Mouse (Mus musculus) liver, embryonic 14.5 days (tissue): ENCODE data around the gene Ifngr1. TPM values are rescaled to one million over a fixed set of nuclear protein-coding genes. Genes with fewer than 3 reads are reported as not detected.

Source experiments
- ATAC-seq: fragments of 200-750 bp; cut with Nextera tagmentation; 2 replicates; pipeline ENCODE4 v1.8.0; 2017; ENCODE audit warnings: moderate number of reproducible peaks, mild to moderate bottlenecking, moderate library complexity; ENCODE audit not compliant: insufficient read depth
- DNase-seq, 3 experiments: peaks; one replicate each; pipeline ENCODE4 v3.0.0-alpha.2; 2012 to 2013; ENCODE audit warnings: low read depth in 3 of 3, low spot score in 3 of 3
- H3K27ac ChIP-seq: fragments of 300-500 bp; sonication (generic); 2 replicates; pipeline ENCODE4 v1.5.1; 2014; ENCODE audit warnings: moderate library complexity, mild to moderate bottlenecking, control low read depth, inconsistent platforms
- H3K27me3 ChIP-seq: fragments of 300-500 bp; sonication (generic); 2 replicates; pipeline ENCODE4 v1.6.1; 2014; ENCODE audit warnings: mild to moderate bottlenecking, low read length, moderate library complexity; ENCODE audit not compliant: control insufficient read depth, insufficient read depth
- H3K36me3 ChIP-seq: fragments of 300-500 bp; sonication (generic); replicated peaks from 2 replicates; pipeline ENCODE4 v1.6.1; 2014; ENCODE audit warnings: low read depth; ENCODE audit not compliant: control insufficient read depth, insufficient read depth
- H3K4me1 ChIP-seq, 2 experiments: fragments of 200-500 bp in 1 of 2; fragments of 300-500 bp in 1 of 2; sonication (generic) in 1 of 2; replicated peaks; 2 replicates each; pipeline ENCODE4 v1.6.1; 2012 to 2014; ENCODE audit warnings: antibody characterized with exemption in 1 of 2, inconsistent platforms in 1 of 2, low read length in 1 of 2; ENCODE audit not compliant: control insufficient read depth in 2 of 2, insufficient read depth in 2 of 2
- H3K4me2 ChIP-seq: fragments of 300-500 bp; sonication (generic); 2 replicates; pipeline ENCODE4 v1.6.1; 2014; ENCODE audit warnings: low read depth, mild to moderate bottlenecking, control low read depth, moderate library complexity
- H3K4me3 ChIP-seq, 2 experiments: fragments of 200-500 bp in 1 of 2; fragments of 300-500 bp in 1 of 2; sonication (generic) in 1 of 2; 2 replicates each; pipeline ENCODE4 v1.5.1; 2012 to 2014; ENCODE audit warnings: low read depth in 2 of 2, low read length in 2 of 2, mild to moderate bottlenecking in 2 of 2, control low read depth in 1 of 2, inconsistent platforms in 1 of 2, moderate library complexity in 1 of 2; ENCODE audit not compliant: insufficient read depth in 1 of 2
- H3K9ac ChIP-seq: fragments of 300-500 bp; sonication (generic); replicated peaks from 2 replicates; pipeline ENCODE4 v1.6.1; 2014; ENCODE audit warnings: mild to moderate bottlenecking, control low read depth, moderate library complexity
- H3K9me3 ChIP-seq: fragments of 300-500 bp; sonication (generic); 2 replicates; pipeline ENCODE4 v1.6.1; 2016; ENCODE audit warnings: low read length, mixed read lengths; ENCODE audit not compliant: control insufficient read depth
- CTCF ChIP-seq: IDR thresholded peaks from 2 replicates; pipeline ENCODE4 v1.5.1; 2016; ENCODE audit warnings: antibody characterized with exemption, low read depth, control low read depth
- EP300 ChIP-seq: IDR thresholded peaks from 2 replicates; pipeline ENCODE4 v1.6.1; 2016; ENCODE audit warnings: antibody characterized with exemption, low read depth
- WGBS: fragments of 180-500 bp; shearing (Covaris S2); extraction: QIAGEN DNeasy Blood & Tissue Kit; methylation state at CpG from one replicate; pipeline ENCODE4 v1.1.7; 2014; ENCODE audit not compliant: insufficient replicate concordance; 5-methylcytosine and 5-hydroxymethylcytosine counted together
- polyA plus RNA-seq, 2 experiments: library from polyadenylated mRNA; depleted of rRNA in 1 of 2; stranded (reverse) in 1 of 2; unstranded in 1 of 2; fragments of >200 nt; fragmentation: Nextera tagmentation in 1 of 2; extraction: Ambion mirVana in 1 of 2; gene quantifications; 2 replicates each; pipeline versions ENCODE4 v1.2.1 to v1.2.3; 2012 to 2014

Gene Ifngr1
- polyA plus RNA-seq, 2 experiments: 17.1 to 39.5 TPM

DNA sequence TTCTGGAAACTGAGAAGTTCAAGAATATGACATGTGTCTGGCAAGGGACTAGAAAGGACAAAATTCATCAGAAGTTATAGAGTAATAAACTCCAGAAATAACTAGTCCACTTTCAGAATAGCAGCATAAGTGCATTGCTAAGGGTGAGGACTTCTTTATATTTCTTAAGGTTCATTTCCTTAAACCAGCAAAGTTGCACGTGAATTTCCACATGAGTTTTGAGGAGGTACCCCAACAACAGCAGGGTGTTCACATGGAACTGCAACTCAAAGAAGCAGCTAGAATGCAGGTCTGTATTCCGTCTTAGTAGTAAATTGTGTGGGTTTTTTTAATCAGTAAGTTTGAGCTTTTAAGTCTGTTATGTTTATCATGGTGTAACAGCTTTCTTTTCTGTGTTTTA is 37.9 kb upstream of the Ifngr1 start:
- H3K4me1 ChIP-seq: peaks cover 0 to 4% of the 10 kb centered on the region in 2 experiments; a peak in 1 of 4 replicates
- TF ChIP-seq EP300 (no peak), CTCF (no peak)
- no peak overlapping the region for H3K4me3 ChIP-seq
- WGBS: 48% methylated on average over 2 of the region's 2 CpGs
- no peaks in the 10 kb centered on the region for H3K27me3 ChIP-seq
- no peaks in the 10 kb centered on the region for H3K36me3 ChIP-seq
- DNase-seq: no peak
- ATAC-seq: no peak
- H3K27ac ChIP-seq: no peak overlapping the region
- H3K4me2 ChIP-seq: no peak overlapping the region
- H3K9me3 ChIP-seq: no peaks in the 10 kb centered on the region
- no peak overlapping the region for H3K9ac ChIP-seq

DNA sequence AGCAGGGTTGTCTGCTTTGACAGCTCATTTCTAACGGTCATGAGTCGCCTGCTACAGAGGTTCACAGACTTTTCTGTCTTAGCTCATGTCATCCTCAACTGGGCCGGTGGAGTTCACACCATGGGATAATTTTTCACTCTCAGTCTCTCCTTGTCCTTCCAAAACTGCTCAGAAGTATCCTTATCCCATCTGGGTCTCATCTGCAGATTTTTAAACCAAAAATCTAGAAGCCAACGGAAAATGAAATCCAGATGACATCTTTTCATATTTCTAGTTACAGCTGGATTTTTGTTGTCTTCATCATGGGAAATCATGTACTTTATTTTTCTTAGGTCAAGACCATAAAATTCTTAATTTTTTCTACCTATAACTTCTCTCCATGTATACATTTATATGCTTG is 34.1 kb upstream of the Ifngr1 start:
- no peaks in the 10 kb centered on the region for H3K36me3 ChIP-seq
- no peaks in the 10 kb centered on the region for H3K9me3 ChIP-seq
- no peaks in the 10 kb centered on the region for H3K27me3 ChIP-seq
- H3K4me3 ChIP-seq: no peak overlapping the region
- DNase-seq: no peak
- H3K4me2 ChIP-seq: no peak overlapping the region
- TF ChIP-seq CTCF: no peak
- TF ChIP-seq EP300: no peak
- peaks cover 0 to 2% of the 10 kb centered on the region in 2 experiments; a peak in 1 of 4 replicates for H3K4me1 ChIP-seq
- ATAC-seq: no peak
- no peak overlapping the region for H3K27ac ChIP-seq
- WGBS: 66% methylated on average over 4 of the region's 4 CpGs
- no peak overlapping the region for H3K9ac ChIP-seq

DNA sequence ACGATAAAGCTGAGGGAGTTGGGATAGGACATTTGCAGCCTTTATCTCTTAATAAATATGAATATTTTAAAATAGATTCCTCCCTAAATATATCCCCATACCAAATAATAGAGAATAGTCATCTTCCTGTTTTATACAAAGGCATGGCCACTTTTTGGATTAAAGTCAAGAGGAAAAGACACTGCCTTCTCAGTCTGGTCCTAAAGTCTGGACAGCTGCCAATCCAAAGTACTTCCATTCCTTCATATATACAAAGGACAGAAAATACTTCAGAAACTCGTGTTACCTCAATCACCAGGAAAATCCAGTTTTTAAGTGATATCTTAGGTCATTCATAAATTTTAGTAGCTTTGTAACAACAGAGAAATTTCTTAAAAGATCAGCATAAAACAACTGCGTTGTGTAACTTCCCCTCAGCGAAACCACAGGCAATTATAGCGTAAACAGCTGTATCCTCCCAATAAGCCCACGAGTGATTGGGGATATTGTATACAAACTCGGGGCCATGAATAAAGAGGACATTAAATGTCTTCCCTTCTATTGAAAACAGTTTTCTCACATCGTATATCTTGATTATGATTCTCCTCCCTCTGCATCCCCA is 32.1 kb upstream of the Ifngr1 start:
- H3K27me3 ChIP-seq: no peaks in the 10 kb centered on the region
- no peak overlapping the region for H3K4me2 ChIP-seq
- no peak overlapping the region for H3K4me3 ChIP-seq
- no peaks in the 10 kb centered on the region for H3K36me3 ChIP-seq
- WGBS: 38% methylated on average over 8 of the region's 8 CpGs
- no peaks in the 10 kb centered on the region for H3K4me1 ChIP-seq
- H3K9me3 ChIP-seq: no peaks in the 10 kb centered on the region
- TF ChIP-seq CTCF (no peak), EP300 (no peak)
- DNase-seq (no peak), ATAC-seq (no peak)
- H3K27ac ChIP-seq: no peak overlapping the region
- no peak overlapping the region for H3K9ac ChIP-seq

GRCm38 (mm10) chr10:19562598-19562997 is 29.2 kb upstream of the Ifngr1 start:
- ATAC-seq (no peak), DNase-seq (no peak)
- H3K4me1 ChIP-seq: no peaks in the 10 kb centered on the region
- TF ChIP-seq CTCF (no peak), EP300 (no peak)
- no peaks in the 10 kb centered on the region for H3K36me3 ChIP-seq
- no peaks in the 10 kb centered on the region for H3K9me3 ChIP-seq
- no peak overlapping the region for H3K4me2 ChIP-seq
- no peaks in the 10 kb centered on the region for H3K27me3 ChIP-seq
- 60% methylated on average over 3 of the region's 3 CpGs for WGBS
- H3K4me3 ChIP-seq: no peak overlapping the region
- no peak overlapping the region for H3K27ac ChIP-seq
- H3K9ac ChIP-seq: no peak overlapping the region

DNA sequence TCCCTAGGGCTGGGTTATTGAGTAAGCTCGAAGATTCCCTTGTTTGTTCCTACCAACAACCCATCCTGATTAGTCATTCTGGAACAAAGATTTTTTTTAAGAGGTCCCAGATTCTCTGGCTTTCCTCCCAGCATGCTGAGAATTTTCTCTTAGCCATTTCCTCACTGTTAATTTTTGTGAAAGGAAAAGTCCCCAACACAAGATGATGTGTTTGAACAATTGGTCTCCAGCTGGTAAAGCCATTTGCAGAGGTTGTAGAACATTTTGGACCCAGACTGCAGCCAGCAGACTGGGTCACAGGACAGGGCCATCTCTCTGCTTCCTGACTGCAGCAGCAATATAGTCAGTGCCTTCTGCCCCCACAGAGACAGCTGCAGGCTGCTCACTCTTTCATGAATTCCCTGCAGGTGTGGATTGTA is 28.3 kb upstream of the Ifngr1 start:
- Histone ChIP-seq H3K9ac (no peak overlapping the region), H3K4me2 (no peak overlapping the region), H3K27me3 (no peaks in the 10 kb centered on the region), H3K36me3 (no peaks in the 10 kb centered on the region), H3K4me3 (no peak overlapping the region), H3K27ac (no peak overlapping the region), H3K4me1 (no peaks in the 10 kb centered on the region), H3K9me3 (no peaks in the 10 kb centered on the region)
- no peak for DNase-seq
- 55% methylated on average over 1 of the region's 1 CpGs for WGBS
- no peak for ATAC-seq
- no peak for TF ChIP-seq CTCF
- TF ChIP-seq EP300: no peak
